Mouse (Mus musculus): ENCODE data around the gene Tgfbrap1.
"Not testable (repeated sequence)": the region's sequence is repeated elsewhere in the genome, so short reads cannot be mapped to it uniquely, and the experiment has no call there.

The Tgfbrap1 gene

DNA sequence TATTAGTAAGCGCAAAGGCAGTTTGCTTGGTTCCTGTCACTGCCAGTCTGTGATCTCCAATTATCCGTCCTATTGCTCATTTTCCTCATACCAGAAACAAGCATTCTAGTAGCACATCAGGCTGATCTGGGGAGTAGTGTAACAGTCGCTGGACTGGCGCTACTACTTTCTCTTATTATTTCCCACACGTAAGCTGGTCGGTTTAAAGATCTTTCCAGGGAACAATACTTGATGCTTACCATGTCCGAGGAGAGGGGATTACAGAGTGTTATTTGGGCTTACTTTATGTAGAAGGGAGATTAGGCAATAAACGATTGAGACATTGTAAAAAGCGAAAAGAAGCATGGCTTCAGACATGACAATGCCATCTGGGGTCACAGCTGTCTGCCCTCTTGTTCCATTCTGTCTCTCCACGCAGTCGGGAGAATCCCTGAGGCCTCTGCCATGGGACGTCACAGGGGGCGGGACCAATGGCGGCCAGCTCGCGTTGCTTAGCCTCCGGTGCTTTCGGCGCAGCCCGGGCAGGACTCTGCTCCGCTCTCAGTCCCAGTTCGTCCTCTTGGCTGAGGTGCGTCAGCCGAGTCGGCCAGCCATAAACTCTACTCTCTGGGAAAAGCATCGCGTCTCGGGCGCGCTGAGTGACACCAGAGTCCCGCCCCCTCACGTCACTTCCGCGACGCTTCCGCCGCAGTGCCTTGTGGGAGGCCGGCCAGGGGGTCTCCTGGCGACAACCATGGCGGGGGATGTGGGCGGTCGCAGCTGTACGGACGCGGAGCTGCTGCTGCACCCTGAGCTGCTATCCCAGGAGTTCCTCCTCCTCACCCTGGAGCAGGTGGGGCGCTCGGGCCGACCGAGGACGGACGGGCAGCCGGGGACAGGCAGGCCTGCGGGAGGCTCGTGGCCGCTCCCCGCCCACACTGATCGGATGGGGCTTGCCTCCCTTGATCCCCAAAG lies at the start of gene Tgfbrap1, which contains the start of gene AI597479:
Gene Tgfbrap1, minus strand, starts transcription at position 607 of the 954 bp plus-strand sequence.
Gene AI597479, plus strand, starts transcription at position 680 of the 954 bp plus-strand sequence.
- DNase-seq (ENCODE audit: low spot score): peak; percentile 97

DNA sequence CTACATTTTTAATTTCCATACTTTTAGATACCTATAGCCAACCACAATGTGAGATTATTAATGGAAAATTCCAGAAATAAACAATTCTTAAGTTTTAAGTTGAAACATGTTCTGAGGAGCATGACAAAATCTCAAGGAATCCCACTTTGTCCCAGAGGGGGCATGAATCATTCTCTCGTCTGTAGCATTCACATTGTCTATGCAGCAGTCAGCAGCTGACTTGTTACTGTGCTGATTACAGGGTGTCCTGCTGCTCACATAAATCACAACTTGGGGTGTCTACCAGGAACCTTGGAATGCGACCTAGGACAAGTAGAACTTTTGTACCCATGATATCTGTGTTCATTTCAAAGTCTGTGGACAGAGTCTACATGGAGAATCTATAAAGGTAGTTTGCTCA lies 49.0 kb upstream of the Tgfbrap1 start:
- DNase-seq (ENCODE audit: low spot score): no peak

DNA sequence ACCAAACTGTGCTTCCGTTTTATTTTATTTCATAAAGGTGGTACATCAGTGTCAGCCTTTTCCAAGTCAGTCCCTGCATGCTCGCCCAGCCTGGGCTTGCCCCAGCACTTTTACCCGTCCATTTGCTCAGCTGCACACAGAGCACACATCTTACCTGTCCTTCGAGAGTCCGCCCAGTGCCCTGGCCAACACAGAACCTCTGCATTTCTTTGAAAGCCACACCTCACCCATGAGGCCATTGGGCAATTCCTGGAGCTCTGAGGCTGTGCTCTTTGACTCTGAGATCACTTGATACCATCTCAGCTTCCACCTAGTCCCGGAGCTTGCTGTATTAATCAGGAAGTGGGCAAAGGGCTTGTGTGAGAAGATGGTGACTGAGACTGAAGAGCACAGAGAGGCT lies 47.0 kb upstream of the Tgfbrap1 start:
- DNase-seq (ENCODE audit: low spot score): no peak

DNA sequence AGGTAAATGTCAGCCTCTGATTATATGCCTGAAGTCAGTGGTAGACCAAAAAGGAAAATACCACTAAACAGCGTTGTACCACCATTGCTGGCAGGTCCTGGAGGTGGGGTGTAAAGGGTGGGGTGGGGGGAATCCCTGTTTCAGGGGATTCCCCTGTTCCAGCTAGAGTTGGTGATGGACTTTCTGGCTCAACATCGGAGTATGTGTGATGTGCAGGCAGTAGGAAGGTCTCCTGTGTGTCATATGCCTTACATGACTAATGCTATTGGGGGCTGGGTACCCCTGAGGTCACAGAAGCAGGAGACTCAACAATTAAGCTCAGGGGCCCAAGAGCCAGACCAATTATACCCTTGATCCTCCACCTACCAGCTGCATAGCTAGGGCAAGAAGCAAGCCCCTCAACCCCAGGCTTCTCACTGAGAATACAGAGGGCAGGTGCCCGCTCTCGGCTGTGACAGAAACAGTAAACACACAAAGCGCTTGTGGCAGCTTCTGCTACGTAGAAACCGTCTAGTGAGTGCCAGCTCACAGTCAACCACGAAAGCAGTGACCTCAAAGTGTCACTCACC lies 46.0 kb upstream of the Tgfbrap1 start:
- DNase-seq (ENCODE audit: low spot score): no peak

DNA sequence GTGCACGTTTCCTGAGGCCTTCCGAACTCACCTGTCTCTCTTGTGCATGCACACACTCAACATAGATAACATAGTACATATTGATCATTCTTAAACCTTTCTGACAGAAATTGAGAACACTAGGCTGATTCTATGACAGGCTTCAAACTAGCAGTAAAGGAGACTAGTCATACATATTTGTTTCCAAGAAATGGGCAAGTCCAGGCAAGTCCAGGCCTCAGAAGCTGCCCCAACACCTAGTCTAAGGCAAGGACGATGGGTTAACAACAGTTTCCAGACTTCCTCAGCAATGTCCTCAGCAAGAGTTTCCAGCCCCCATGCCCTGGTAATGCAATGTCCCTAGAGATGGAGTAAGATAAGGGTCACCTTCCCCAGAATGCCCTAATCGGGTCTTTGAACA lies 45.4 kb upstream of the Tgfbrap1 start:
- DNase-seq (ENCODE audit: low spot score): no peak

DNA sequence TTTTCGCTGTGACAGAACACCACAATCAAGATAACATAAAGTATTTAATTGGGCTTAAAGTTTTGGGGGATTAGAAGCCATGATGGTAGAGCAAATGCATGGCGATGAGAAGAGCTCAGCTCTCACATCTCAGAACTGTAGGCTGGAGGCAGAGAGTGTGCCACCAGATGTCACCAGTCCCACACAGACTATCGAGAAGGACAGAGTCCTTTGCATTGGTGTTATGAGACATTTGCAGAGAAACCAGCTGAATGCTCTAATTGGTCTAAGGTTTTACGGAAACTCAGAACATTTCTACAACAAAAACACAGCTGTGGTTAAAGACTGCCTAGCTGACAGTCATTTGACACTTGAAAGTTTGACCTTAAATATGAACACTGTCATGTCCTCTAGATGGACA lies 44.8 kb upstream of the Tgfbrap1 start:
- DNase-seq (ENCODE audit: low spot score): no peak

DNA sequence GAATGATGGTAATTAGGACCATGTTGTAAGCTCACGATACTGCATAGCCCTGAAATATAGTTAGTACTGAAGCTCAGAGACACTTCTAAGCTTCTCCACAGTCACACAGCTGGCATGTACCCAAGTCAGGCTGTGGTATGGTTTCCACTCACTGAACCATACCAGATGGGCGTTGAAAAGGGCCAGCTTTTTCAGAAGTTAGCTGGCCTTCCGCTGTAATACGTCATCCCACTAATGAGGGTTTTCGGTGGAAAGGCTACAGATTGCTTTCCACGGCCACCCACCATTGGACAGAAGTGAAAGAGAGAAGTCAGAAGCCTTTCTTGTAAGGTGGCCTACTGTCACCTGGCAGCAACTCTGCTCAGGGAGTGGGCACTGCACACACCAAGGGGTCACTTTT lies 44.4 kb upstream of the Tgfbrap1 start:
- DNase-seq (ENCODE audit: low spot score): no peak

DNA sequence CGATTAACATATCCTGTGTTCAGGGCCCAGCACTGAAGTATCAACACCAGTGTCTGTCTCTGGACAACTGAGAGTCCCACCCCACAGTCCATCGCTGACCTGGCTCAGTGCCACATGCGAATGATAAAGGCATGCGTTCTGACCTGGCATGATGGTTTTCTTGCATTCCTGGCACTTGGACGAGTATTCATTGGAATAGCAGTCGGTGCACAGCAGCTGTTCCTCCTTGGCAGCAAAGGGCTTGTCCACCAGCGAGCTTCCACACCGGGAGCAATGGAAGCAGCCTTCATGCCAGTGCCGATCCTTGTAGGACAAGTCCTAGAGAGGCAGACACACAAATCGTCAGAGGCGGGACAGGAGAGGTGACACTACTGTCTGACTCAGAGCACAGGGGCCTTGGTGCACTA lies 43.1 kb upstream of the Tgfbrap1 start:
- DNase-seq (ENCODE audit: low spot score): peak; percentile 64

DNA sequence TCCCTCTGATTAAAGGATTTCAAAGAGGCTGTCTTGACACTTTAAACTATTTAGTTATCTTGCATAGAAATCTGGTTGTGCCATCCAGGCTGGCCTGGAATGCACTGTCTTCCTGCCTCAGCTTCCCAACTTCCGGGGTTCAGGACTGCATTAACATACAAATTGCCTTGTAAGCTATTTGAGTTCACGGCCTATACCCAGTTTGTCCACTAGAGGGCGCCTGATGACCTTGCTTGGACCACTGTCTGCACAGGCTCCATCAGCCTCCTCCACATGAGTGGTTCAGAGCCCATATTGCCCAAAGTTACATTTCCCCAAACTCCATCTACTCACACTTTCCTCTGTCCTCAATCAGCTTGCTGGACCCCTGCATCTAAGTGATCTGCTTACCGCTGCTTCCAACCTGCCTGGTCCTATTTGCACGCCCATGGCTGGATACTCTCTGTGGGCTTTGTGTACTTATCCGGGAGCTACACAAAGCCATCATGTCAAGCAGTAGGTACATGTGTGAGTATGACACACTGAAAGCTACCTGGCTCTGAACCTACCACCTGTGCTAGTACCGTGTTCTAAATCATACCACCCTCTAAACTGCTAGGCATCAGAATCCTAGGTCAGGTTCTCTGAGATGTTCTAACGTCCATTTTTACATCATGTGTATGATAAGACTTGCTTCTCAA lies 41.3 kb upstream of the Tgfbrap1 start:
- peak; percentile 91 for DNase-seq (ENCODE audit: low spot score)

DNA sequence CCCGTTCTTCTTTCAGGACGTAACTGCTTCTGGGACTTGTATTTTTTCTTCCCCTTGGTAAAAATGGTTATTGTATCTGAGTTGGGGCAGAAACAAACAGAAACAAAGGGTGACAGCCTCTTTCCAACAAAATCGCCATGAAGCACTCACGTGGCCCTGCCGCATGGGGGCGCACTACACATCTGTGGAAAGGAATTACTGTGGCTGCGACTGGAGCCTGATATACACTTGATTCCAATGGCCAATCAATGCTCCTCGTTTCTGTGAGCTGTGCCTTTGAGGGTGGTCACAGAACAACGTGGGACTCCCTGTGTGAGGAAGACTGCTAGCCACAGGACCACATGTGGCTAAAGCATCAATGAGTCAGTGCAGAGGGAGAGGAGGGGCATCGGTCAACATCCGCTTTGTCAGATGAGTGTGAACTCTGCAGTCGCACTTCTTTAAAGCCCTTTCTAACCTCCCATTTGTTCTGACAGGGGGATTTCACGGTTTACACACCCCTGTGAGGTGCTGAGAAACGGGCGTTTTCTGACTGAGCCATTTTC lies 39.9 kb upstream of the Tgfbrap1 start:
- no peak for DNase-seq (ENCODE audit: low spot score)

DNA sequence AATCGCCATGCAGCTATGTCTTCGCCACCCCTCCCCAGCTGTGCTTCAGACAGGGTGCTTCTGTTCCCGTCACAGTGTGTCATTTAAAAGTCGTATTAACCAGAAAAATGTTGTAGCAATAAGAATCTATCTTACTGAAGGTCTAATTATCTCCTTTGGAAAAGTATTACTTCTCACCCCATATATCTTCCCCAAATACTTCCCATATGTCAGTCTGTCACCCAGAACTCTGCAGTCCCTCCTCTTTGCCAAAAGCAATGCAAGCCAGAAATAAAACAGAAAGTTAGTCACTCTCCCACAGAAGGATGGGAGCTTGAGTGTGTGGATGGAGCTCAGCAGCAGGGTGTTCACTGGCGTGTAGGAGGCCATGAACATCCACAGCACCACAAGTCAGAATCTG lies 38.9 kb upstream of the Tgfbrap1 start:
- no peak for DNase-seq (ENCODE audit: low spot score)

DNA sequence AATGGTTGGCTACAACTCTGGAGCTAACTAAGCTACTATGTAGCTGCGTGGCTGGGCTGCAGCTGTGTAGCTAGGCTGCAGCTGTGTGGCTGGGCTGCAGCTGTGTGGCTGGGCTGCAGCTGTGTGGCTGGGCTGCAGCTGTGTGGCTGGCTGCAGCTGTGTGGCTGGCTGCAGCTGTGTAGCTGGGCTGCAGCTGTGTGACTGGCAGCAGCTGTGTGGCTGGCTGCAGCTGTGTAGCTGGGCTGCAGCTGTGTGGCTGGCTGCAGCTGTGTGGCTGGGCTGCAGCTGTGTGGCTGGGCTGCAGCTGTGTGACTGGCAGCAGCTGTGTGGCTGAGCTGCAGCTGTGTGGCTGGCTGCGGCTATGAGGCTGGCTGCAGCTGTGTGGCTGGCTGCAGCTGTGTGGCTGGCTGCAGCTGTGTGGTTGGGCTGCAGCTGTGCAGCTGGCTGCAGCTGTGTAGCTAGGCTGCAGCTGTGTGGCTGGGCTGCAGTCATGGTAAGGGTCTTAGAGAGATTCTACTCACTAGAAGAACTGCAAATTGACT lies 38.1 kb upstream of the Tgfbrap1 start:
- not testable (repeated sequence) for DNase-seq (ENCODE audit: low spot score)

DNA sequence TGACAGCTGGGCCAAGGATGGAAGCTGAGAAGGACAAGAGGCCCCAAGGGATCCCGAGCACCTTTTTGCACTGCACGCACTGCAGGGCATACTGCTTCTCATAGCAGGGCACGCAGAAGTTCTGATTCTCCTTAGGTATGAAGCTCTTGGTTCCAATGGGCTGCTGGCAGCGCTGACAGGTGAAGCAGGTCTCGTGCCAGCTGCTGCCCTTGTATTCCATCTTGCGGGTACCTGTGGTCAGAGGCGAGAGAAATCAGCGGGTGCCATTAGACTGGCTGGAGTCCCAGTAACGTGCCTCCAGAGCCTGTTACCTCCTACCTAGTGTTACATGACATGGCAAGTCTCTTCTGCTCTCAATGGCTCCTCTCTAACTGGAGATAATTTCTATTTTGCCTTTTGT lies 33.2 kb upstream of the Tgfbrap1 start:
- DNase-seq (ENCODE audit: low spot score): no peak

DNA sequence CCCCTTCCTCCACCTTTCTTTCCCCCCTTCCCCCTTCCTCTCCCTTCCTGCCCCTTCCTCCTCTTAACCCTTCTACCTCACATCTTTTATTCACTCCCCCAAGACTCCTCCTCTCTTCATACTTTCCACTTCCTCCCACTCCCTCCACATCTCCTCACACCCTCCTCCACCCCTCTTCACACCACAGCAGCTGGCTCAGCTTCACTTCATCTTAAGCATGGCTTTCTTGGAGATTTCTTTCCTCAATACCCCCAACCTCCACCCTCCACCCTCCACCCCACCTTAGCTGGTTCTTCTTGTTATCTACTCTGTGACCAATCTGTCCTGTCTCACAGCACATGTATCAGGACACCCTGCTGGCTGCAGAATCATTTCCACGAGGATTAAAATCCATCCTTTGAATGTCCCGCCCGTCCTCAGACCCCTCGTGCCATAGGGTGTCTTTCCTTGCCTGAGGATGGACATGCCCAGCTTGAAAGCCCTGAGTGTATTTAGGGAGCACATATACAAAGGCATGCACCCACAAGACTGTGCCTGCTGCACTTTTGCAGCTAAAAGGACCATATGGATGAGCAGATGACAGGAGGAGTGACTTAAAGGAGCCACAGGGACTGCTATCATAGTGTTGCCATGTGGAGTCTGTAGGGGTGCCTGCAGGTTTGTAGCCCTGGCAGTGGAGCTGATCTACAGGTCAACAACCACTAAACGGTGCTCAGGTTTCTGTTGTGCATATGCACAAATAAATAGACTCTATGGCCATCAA lies 32.0 kb upstream of the Tgfbrap1 start:
- no peak for DNase-seq (ENCODE audit: low spot score)

DNA sequence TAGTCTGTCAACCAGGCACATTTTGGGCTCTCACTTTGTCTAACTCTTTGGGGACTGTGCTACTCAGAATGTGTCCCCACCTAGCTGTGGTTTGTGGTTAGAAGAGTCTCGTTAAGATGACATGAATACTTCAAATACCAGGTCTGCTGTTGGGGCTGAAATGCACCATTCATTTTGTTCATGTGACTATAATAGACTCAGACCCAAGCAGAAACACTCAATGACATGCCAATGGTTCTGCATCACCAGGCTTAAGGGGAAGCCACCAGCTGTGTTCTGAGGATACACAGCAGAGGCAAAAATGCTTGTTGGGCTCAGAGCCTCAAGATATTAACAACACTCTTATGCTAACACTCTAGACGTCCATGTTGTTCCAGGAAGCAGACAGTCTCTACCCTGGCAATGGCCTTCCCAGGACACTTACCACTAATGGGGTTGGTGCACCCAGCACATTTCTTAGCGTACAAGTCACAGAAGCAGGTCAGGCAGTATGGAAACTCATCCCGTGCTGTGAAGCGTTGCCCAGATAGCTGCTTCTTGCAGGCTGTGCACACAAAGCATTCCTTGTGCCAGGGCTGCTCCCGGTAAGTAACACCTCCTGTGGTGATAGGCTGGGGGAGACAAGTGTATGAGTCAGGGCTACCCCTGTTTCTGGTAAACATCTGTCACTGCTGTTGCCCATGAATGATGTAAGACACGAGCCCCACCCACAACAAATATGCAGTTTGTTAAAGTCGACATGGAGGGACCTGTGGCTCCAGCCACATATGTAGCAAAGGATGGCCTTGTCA lies 29.6 kb upstream of the Tgfbrap1 start:
- no peak for DNase-seq (ENCODE audit: low spot score)

DNA sequence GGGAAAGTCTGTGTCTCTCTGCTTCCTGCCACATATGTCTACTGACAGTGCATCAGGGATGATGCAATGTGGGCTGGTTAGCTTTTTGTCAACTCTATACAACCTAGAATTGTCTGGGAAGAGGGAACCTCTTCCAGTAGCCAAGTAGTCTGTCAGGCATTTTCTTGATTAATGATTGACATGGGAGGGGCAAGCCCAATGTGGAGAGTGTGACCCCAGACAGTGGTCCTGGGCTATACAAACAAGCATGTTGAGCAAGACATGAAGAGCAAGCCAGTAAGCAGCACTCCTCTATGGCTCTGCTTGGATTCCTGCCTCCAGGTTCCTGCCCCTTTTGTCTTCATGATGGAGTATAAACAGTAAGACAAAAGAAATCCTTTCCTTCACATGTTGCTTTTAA lies 28.8 kb upstream of the Tgfbrap1 start:
- DNase-seq (ENCODE audit: low spot score): no peak

DNA sequence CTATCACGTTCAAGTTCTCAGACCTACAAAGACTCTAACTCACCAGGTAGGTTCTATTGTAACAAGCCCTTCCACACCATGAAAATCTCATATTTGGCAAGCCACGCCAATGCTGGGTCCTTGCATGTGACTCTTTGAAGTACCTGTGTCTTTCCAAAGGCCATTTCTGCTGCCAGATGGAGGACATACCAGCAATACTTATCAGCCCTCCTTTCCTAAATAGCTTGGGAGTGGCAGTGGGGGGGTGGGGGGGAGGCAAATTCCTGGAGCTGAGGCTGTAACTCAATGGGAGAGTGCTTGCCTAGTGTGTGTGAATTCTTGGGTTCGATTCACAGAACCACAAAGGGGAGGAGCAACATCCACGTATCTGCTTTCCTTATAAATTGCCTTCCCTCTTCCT lies 26.3 kb upstream of the Tgfbrap1 start:
- no peak for DNase-seq (ENCODE audit: low spot score)

DNA sequence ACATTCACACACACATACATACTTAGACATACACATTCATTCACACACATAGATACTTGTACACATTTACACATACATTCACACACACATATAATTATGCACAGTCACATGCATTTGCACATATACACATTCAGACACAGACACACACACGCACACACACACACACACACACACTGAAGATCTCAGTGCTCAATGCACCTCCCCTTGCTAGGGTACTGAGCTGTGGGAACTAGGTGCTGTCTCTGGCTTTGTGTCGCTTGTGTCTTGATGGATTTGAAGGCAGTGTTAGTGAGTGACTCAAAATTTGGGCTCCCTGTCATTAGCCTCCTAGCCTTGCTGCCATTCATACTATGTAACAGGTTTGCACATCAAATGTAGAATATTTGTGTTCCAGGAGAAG lies 24.2 kb upstream of the Tgfbrap1 start:
- DNase-seq (ENCODE audit: low spot score): no peak

DNA sequence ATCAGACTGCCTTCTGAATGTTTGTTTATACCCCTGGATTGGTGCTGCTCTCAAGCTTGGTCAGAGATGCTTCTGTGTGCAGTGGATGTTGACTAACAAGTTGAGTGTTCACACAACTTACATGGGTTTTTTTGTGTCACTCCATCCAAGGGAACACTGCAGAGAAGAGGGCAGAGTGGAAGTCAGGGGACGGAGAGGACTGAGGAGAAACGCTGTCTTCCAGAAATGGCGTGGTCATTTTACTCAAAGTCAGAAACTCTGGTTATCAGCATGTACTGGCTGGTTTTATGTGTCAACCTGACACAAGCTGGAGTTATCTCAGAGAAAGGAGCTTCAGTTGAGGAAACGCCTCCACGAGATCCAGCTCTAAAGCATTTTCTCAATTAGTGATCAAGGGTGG lies 22.5 kb upstream of the Tgfbrap1 start:
- no peak for DNase-seq (ENCODE audit: low spot score)

DNA sequence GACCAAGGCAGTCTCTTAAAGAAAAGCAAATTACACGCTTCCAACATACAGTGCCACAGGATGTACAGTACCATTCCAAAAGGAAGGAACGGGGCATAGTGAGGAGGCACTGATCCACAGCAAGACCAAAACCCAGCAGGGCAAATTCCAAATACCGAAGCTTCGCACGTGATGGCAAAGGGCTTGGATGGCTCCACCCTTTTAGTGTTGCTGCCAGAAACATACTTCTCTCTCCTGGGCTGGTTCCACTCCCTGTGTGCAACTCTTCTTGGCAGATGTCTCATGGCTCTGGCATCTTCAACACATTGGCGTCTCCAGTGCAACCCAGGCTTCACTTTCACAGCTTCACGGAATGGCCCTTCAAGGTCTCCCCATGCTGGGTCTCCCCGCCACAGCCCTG lies 19.0 kb upstream of the Tgfbrap1 start:
- DNase-seq (ENCODE audit: low spot score): no peak

DNA sequence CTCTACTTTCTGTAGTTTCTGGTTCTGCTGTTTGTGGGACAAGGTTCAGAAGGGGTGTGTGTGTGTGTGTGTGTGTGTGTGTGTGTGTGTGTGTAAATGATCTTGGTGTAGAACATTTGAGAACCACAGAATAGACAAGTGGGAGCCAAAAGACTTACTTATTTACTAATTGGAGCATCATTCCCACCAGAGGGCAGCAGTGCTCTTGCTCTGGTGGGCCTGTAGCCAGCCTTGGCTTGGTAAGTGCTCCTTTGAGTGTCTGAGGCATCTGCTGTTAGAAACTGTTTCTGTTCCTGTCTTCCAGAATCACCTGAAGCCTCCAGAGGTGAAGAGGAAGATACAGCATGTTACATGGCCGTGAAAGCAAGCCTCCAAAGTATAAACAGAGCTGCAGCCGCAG lies 14.4 kb upstream of the Tgfbrap1 start:
- DNase-seq (ENCODE audit: low spot score): peak; percentile 73

Data from testis, postnatal 10 days (tissue).